Mouse (Mus musculus) heart, embryonic 13.5 days (tissue): ENCODE data around the gene Rab36. TPM values are rescaled to one million over a fixed set of nuclear protein-coding genes. Genes with fewer than 3 reads are reported as not detected.

ENCODE experiments used
- ATAC-seq: fragments of 200-750 bp; cut with Nextera tagmentation; 2 replicates; pipeline ENCODE4 v1.8.0; 2017; ENCODE audit warnings: moderate TSS enrichment; ENCODE audit not compliant: insufficient number of reproducible peaks, low FRiP score, low TSS enrichment; ENCODE audit errors: extremely low read depth
- H3K27ac ChIP-seq: fragments of 300-500 bp; sonication (generic); replicated peaks from 2 replicates; pipeline ENCODE4 v1.5.1; 2015; ENCODE audit warnings: moderate library complexity, mild to moderate bottlenecking, inconsistent platforms
- H3K27me3 ChIP-seq: fragments of 300-500 bp; sonication (generic); replicated peaks from 2 replicates; pipeline ENCODE4 v1.6.1; 2015; ENCODE audit warnings: mild to moderate bottlenecking, inconsistent platforms
- H3K36me3 ChIP-seq: fragments of 300-500 bp; sonication (generic); 2 replicates; pipeline ENCODE4 v1.6.1; 2015; ENCODE audit warnings: mild to moderate bottlenecking, inconsistent platforms
- H3K4me1 ChIP-seq: fragments of 300-500 bp; sonication (generic); 2 replicates; pipeline ENCODE4 v1.6.1; 2015; ENCODE audit warnings: inconsistent platforms
- H3K4me2 ChIP-seq: fragments of 300-500 bp; sonication (generic); 2 replicates; pipeline ENCODE4 v1.6.1; 2015; ENCODE audit warnings: inconsistent platforms, mild to moderate bottlenecking, moderate library complexity
- H3K4me3 ChIP-seq: fragments of 300-500 bp; sonication (generic); 2 replicates; pipeline ENCODE4 v1.5.1; 2015; ENCODE audit warnings: moderate library complexity, mild to moderate bottlenecking, inconsistent platforms
- H3K9ac ChIP-seq: fragments of 300-500 bp; sonication (generic); 2 replicates; pipeline ENCODE4 v1.6.1; 2015; ENCODE audit warnings: inconsistent platforms, mild to moderate bottlenecking, moderate library complexity
- H3K9me3 ChIP-seq: fragments of 300-500 bp; sonication (generic); 2 replicates; pipeline ENCODE4 v1.6.1; 2016; ENCODE audit warnings: inconsistent platforms
- WGBS: fragments of 180-500 bp; shearing (Covaris S2); methylation state at CpG from one replicate; pipeline ENCODE4 v1.1.7; 2015; ENCODE audit warnings: mixed read lengths; 5-methylcytosine and 5-hydroxymethylcytosine counted together
- polyA plus RNA-seq: library from polyadenylated mRNA; unstranded; fragments of >200 nt; fragmentation: Nextera tagmentation; extraction: Ambion mirVana; gene quantifications from 2 replicates; pipeline ENCODE4 v1.2.1, GENCODE M21; 2015

Gene Rab36
- polyA plus RNA-seq, result 3.5 and 3.9 TPM in 2 replicates

GRCm38 (mm10) chr10:75036883-75037379 is at the start of gene Rab36:
Gene Rab36, plus strand, starts transcription at chr10:75037058.
- Histone ChIP-seq H3K4me3 (peak within 1 kb of the TSS; percentile 53), H3K4me1 (peaks cover 25% of the 10 kb centered on the region), H3K27me3 (no peaks in the 10 kb centered on the region), H3K9me3 (no peaks in the 10 kb centered on the region), H3K36me3 (no peaks in the 10 kb centered on the region), H3K9ac (peak within 1 kb of the TSS; percentile 78), H3K4me2 (peak within 1 kb of the TSS; percentile 76), H3K27ac (peak within 1 kb of the TSS; percentile 49; the same call in 1 of the 2 replicates)
- peak; percentile 84 for ATAC-seq
- 1% methylated on average over 36 of the region's 36 CpGs for WGBS

- Histone ChIP-seq H3K36me3 (no peaks in the 10 kb centered on the region), H3K27ac (no peak overlapping the region), H3K9me3 (no peaks in the 10 kb centered on the region), H3K4me3 (no peak overlapping the region), H3K4me2 (peak overlapping the region; percentile 30; the same call in 1 of the 2 replicates), H3K27me3 (peaks cover 39% of the 10 kb centered on the region), H3K4me1 (peaks cover 24% of the 10 kb centered on the region), H3K9ac (peak overlapping the region; percentile 56; the same call in 1 of the 2 replicates)
- 43% methylated on average over 14 of the region's 14 CpGs for WGBS
- ATAC-seq, result peak; percentile 29; the same call in 1 of the 2 replicates
Observed at GRCm38 (mm10) chr10:74987698-74988470, 49.0 kb upstream of the Rab36 start.

GRCm38 (mm10) chr10:74989814-74990213 is 47.0 kb upstream of the Rab36 start:
- H3K9me3 ChIP-seq, result no peaks in the 10 kb centered on the region
- 71% methylated on average over 4 of the region's 4 CpGs for WGBS
- no peak overlapping the region for H3K4me3 ChIP-seq
- H3K9ac ChIP-seq, result no peak overlapping the region
- H3K4me2 ChIP-seq, result no peak overlapping the region
- no peak overlapping the region for H3K27ac ChIP-seq
- no peak for ATAC-seq
- H3K36me3 ChIP-seq, result no peaks in the 10 kb centered on the region
- H3K4me1 ChIP-seq, result peaks cover 32% of the 10 kb centered on the region
- peaks cover 48% of the 10 kb centered on the region for H3K27me3 ChIP-seq

- no peak for ATAC-seq
- peak overlapping the region; percentile 57 for H3K4me2 ChIP-seq
- 37% methylated on average over 26 of the region's 26 CpGs for WGBS
- no peaks in the 10 kb centered on the region for H3K36me3 ChIP-seq
- H3K9me3 ChIP-seq, result no peaks in the 10 kb centered on the region
- peak overlapping the region; percentile 30; the same call in 1 of the 2 replicates for H3K9ac ChIP-seq
- peaks cover 49% of the 10 kb centered on the region for H3K27me3 ChIP-seq
- no peak overlapping the region for H3K27ac ChIP-seq
- peaks cover 40% of the 10 kb centered on the region for H3K4me1 ChIP-seq
- H3K4me3 ChIP-seq, result peak overlapping the region; percentile 19
Observed at GRCm38 (mm10) chr10:74990584-74991322, 46.1 kb upstream of the Rab36 start.

- H3K4me1 ChIP-seq, result peaks cover 32% of the 10 kb centered on the region
Observed at GRCm38 (mm10) chr10:74994863-74995262, 42.0 kb upstream of the Rab36 start.

GRCm38 (mm10) chr10:74995377-74995776 is 41.5 kb upstream of the Rab36 start:
- ATAC-seq, result no peak
- H3K9ac ChIP-seq, result peak overlapping the region; percentile 65
- H3K4me3 ChIP-seq, result peak overlapping the region; percentile 38
- 3% methylated on average over 17 of the region's 17 CpGs for WGBS
- no peaks in the 10 kb centered on the region for H3K36me3 ChIP-seq
- H3K4me2 ChIP-seq, result peak overlapping the region; percentile 68
- H3K9me3 ChIP-seq, result no peaks in the 10 kb centered on the region
- peaks cover 48% of the 10 kb centered on the region for H3K27me3 ChIP-seq
- H3K4me1 ChIP-seq, result peaks cover 31% of the 10 kb centered on the region
- H3K27ac ChIP-seq, result no peak overlapping the region

More at GRCm38 (mm10) chr10:74994863-74995262, 42.0 kb upstream of the Rab36 start:
- 11% methylated on average over 5 of the region's 5 CpGs for WGBS
- ATAC-seq, result no peak
- peak overlapping the region; percentile 38; the same call in 1 of the 2 replicates for H3K4me3 ChIP-seq
- no peaks in the 10 kb centered on the region for H3K36me3 ChIP-seq
- H3K27me3 ChIP-seq, result peaks cover 52% of the 10 kb centered on the region
- peak overlapping the region; percentile 68 for H3K4me2 ChIP-seq
- no peak overlapping the region; the same call in 1 of the 2 replicates for H3K9ac ChIP-seq
- 0 out of 2 replicates have a peak overlapping the region, but pooled peaks have one; percentile 20 for H3K27ac ChIP-seq
- no peaks in the 10 kb centered on the region for H3K9me3 ChIP-seq

- Histone ChIP-seq H3K4me1 (no peaks in the 10 kb centered on the region), H3K4me3 (no peak overlapping the region), H3K27ac (no peak overlapping the region), H3K27me3 (peaks cover 10% of the 10 kb centered on the region; the same call in 1 of the 2 replicates), H3K36me3 (no peaks in the 10 kb centered on the region), H3K9ac (no peak overlapping the region), H3K9me3 (no peaks in the 10 kb centered on the region), H3K4me2 (no peak overlapping the region)
- 91% methylated on average over 8 of the region's 8 CpGs for WGBS
- ATAC-seq, result no peak
Observed at GRCm38 (mm10) chr10:75001391-75001790, 35.5 kb upstream of the Rab36 start.

- no peaks in the 10 kb centered on the region for H3K4me1 ChIP-seq
- peaks cover 3% of the 10 kb centered on the region; the same call in 1 of the 2 replicates for H3K27me3 ChIP-seq
- no peak overlapping the region for H3K4me2 ChIP-seq
- no peaks in the 10 kb centered on the region for H3K36me3 ChIP-seq
- H3K9ac ChIP-seq, result no peak overlapping the region
- no peak overlapping the region for H3K27ac ChIP-seq
- H3K4me3 ChIP-seq, result no peak overlapping the region
- WGBS, result 47% methylated on average over 3 of the region's 3 CpGs
- no peaks in the 10 kb centered on the region for H3K9me3 ChIP-seq
- ATAC-seq, result no peak
Observed at GRCm38 (mm10) chr10:75004067-75004466, 32.8 kb upstream of the Rab36 start.

GRCm38 (mm10) chr10:75006889-75007662 is 29.8 kb upstream of the Rab36 start:
- 65% methylated on average over 8 of the region's 8 CpGs for WGBS

GRCm38 (mm10) chr10:75010704-75011103 is 26.2 kb upstream of the Rab36 start:
- ATAC-seq, result no peak
- H3K27ac ChIP-seq, result no peak overlapping the region
- 89% methylated on average over 15 of the region's 15 CpGs for WGBS
- no peaks in the 10 kb centered on the region for H3K36me3 ChIP-seq
- no peaks in the 10 kb centered on the region for H3K4me1 ChIP-seq
- H3K9me3 ChIP-seq, result no peaks in the 10 kb centered on the region
- H3K4me3 ChIP-seq, result no peak overlapping the region
- H3K4me2 ChIP-seq, result no peak overlapping the region
- peaks cover 13% of the 10 kb centered on the region; the same call in 1 of the 2 replicates for H3K27me3 ChIP-seq
- H3K9ac ChIP-seq, result no peak overlapping the region

More at GRCm38 (mm10) chr10:75006889-75007662, 29.8 kb upstream of the Rab36 start:
- no peak overlapping the region for H3K4me2 ChIP-seq
- H3K36me3 ChIP-seq, result no peaks in the 10 kb centered on the region
- no peak for ATAC-seq
- no peaks in the 10 kb centered on the region for H3K9me3 ChIP-seq
- H3K9ac ChIP-seq, result no peak overlapping the region
- no peak overlapping the region for H3K4me3 ChIP-seq
- no peaks in the 10 kb centered on the region for H3K4me1 ChIP-seq
- peaks cover 3% of the 10 kb centered on the region; the same call in 1 of the 2 replicates for H3K27me3 ChIP-seq
- no peak overlapping the region for H3K27ac ChIP-seq
